Mouse (Mus musculus): ENCODE measurements at regions not wholly inside any gene's neighbourhood (a gene's known extent, or its start where the extent isn't known, plus 50 kb on each side); places are given as distances from the start of the nearest gene placed in this dataset.

DNA sequence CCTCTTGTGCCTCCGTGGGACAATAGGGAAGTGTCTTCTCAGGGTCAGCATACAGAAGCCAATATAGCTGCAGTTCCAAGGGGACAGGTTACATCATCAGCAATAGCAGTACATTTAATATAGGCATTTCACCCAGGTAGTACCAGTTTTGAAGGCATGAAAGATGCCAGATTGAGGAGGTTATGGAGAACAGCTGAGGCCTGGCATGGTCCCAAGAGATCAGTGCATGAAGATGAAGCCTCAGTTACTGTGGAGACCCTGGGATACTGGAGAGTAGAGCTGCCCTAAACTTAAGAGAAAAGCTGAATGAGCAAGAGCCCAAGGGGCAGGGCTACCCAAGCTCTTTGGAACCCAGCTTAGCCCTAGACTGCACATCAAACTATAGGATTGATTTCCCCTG is 94.1 kb upstream of the Adcy1 start:
- Histone ChIP-seq H3K9me3 (no peaks in the 10 kb centered on the region), H3K9ac (no peak overlapping the region), H3K4me3 (no peak overlapping the region), H3K27me3 (no peaks in the 10 kb centered on the region), H3K4me1 (no peaks in the 10 kb centered on the region), H3K36me3 (no peaks in the 10 kb centered on the region), H3K4me2 (no peak overlapping the region), H3K27ac (no peak overlapping the region)
- 65% methylated on average over 1 of the region's 1 CpGs for WGBS
- ATAC-seq (ENCODE audit: borderline replicate concordance, extremely low read depth, low FRiP score, low TSS enrichment): no peak

DNA sequence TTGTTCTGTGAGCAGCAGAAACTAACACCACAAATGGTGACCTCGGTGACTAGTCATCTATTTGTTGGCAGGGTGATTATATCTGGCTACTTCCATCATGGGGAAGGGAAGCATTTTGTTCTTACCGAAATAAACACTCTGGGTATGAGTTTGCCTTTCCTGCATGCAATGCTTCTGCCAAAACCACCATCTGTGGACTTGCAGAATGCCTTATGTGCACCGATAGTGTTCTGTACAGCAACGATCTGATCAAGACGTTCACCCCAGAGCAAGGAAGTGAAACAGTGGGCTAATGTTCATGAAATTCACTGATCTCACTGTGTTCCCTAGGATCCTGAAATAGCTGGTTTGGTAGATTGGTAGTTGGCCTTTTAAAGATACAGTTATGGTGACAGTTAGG is 96.3 kb upstream of the Adcy1 start:
- H3K4me1 ChIP-seq: no peaks in the 10 kb centered on the region
- H3K9me3 ChIP-seq: no peaks in the 10 kb centered on the region
- H3K27ac ChIP-seq: no peak overlapping the region
- no peak overlapping the region for H3K4me3 ChIP-seq
- no peak for ATAC-seq (ENCODE audit: borderline replicate concordance, extremely low read depth, low FRiP score, low TSS enrichment)
- H3K36me3 ChIP-seq: no peaks in the 10 kb centered on the region
- no peaks in the 10 kb centered on the region for H3K27me3 ChIP-seq
- 83% methylated on average over 5 of the region's 5 CpGs for WGBS
- H3K9ac ChIP-seq: no peak overlapping the region
- no peak overlapping the region for H3K4me2 ChIP-seq

DNA sequence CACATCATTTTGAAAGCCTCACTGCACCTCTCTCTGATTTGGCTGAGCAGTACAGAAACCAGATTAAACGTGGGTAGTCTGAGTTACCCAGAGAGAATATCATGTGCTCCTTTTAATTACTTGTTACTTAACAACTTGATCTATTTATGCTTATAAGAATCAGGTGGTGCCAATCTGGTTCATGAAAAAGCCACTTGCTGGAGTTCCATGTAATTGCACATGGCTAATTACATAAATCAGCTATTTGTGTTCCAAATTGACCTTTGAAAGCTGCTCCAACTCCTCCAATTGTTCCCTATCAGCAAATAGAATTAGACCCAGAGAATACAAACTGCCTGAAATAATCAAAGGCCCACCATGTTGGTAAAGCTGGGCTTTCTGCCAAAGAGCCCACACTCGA is 98.8 kb upstream of the Adcy1 start:
- Histone ChIP-seq H3K27ac (no peak overlapping the region), H3K4me3 (no peak overlapping the region), H3K36me3 (no peaks in the 10 kb centered on the region), H3K4me1 (no peaks in the 10 kb centered on the region), H3K9ac (no peak overlapping the region), H3K9me3 (no peaks in the 10 kb centered on the region), H3K27me3 (no peaks in the 10 kb centered on the region), H3K4me2 (no peak overlapping the region)
- ATAC-seq (ENCODE audit: borderline replicate concordance, extremely low read depth, low FRiP score, low TSS enrichment): no peak
- 44% methylated on average over 2 of the region's 2 CpGs for WGBS

DNA sequence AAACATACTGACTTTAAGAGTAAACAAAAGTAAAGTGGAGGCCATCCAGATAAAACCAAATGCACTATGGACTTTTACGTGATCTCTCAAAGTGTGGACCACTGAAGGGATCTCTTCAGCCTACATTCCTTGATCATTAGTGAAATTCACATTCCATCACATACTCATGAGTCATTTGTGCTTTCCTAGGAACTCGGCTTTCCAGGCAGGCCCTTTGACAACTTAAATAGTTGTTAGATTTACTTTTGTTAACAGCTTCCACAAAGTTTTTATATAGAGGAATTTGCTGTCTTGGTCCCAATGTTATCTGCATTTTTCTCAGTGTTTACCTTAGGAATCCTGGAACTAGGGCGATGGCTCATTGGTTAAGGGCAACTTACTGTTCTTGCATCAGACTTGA is 99.7 kb upstream of the Adcy1 start:
- ATAC-seq (ENCODE audit: borderline replicate concordance, extremely low read depth, low FRiP score, low TSS enrichment): no peak
- Histone ChIP-seq H3K27ac (no peak overlapping the region), H3K4me1 (no peaks in the 10 kb centered on the region), H3K9ac (no peak overlapping the region), H3K4me3 (no peak overlapping the region), H3K27me3 (no peaks in the 10 kb centered on the region), H3K9me3 (no peaks in the 10 kb centered on the region), H3K36me3 (no peaks in the 10 kb centered on the region), H3K4me2 (no peak overlapping the region)
- 43% methylated on average over 3 of the region's 3 CpGs for WGBS

DNA sequence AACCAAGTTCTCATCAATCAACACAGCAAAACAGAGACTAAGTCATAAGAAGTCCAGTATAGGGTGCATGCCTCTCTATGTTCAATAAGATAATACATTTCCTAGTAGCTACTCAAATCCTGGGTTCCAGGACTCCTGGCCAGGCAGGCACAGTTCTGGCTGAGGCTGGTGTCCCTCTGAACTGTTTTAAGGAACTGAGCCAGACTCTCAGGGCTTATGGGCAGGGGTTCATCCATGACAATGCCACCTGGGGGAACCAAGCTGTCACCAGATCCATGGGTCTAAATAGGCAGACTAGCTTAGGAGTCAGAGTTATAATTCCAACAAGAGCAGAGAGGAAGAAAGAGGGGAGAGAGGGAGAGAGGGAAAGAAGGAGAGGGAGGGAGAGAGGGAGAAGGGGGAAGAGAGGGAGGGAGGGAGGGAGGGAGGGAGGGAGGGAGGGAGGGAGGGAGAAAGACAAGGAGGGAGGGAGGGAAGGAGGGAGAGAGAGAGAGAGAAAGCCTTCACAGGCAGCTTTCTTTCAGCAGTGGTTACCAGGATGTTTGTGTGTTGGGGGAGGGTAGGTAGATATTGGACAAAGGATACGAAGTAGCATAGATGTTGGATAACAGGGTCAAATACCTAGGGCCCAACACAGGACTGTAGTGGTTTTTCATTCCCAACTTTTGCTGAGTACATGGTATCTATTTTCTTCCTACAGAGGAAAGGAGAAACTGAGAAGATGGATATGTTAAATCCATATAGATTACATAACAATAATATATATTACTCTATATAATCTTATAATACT is 100.3 kb upstream of the Adcy1 start:
- no peak for ATAC-seq (ENCODE audit: borderline replicate concordance, extremely low read depth, low FRiP score, low TSS enrichment)

DNA sequence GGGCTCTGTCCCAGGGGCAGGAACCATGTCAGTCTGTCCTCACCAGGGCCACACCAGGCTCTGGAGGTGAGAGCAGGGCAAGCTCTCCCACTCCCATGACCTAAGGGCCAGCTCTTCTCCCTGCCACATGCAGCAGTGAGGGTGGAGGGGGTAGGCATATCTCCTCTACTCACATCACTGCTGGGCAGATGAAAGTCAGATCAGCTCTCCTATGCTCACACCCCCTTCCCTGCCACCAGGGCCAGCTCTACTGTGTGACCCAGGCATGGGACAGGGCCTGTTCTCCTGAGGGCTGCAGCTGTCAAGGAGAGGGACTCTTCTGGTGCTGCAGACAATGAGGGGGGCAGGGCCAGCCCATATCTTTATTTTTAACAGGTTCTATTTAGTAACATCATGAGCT is 101.0 kb upstream of the Adcy1 start:
- Histone ChIP-seq H3K4me1 (no peaks in the 10 kb centered on the region), H3K4me2 (no peak overlapping the region), H3K27ac (no peak overlapping the region), H3K9me3 (no peaks in the 10 kb centered on the region), H3K4me3 (no peak overlapping the region), H3K27me3 (no peaks in the 10 kb centered on the region), H3K9ac (no peak overlapping the region), H3K36me3 (no peaks in the 10 kb centered on the region)
- no peak for ATAC-seq (ENCODE audit: borderline replicate concordance, extremely low read depth, low FRiP score, low TSS enrichment)

More for the DNA sequence above, 100.3 kb upstream of the Adcy1 start:
- 76% methylated on average over 1 of the region's 1 CpGs for WGBS
- no peak overlapping the region for H3K4me2 ChIP-seq
- H3K4me3 ChIP-seq: no peak overlapping the region
- H3K27ac ChIP-seq: no peak overlapping the region
- no peaks in the 10 kb centered on the region for H3K9me3 ChIP-seq
- H3K4me1 ChIP-seq: no peaks in the 10 kb centered on the region
- H3K36me3 ChIP-seq: no peaks in the 10 kb centered on the region
- no peak overlapping the region for H3K9ac ChIP-seq
- no peaks in the 10 kb centered on the region for H3K27me3 ChIP-seq

DNA sequence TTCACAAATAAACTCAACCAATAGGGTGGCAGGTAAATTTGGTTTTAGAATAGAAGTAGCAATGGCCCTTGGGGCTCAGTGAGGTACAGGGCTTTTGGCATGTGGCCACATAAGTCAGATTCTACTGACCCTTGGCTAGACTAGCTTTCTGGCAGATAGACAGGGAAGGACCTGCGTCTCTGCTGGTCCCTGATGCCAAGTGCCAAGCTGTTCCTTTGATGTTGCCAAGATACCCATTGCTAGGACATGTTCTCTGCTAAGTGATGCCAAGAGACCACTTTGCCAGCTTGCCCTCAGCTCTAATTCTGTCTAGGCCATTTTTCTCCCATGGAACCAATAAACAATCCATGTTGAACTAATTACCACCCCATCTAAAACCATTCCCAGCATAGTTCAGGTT is 110.5 kb upstream of the Adcy1 start:
- WGBS: 65% methylated on average over 1 of the region's 1 CpGs
- no peaks in the 10 kb centered on the region for H3K27me3 ChIP-seq
- no peak for ATAC-seq (ENCODE audit: borderline replicate concordance, extremely low read depth, low FRiP score, low TSS enrichment)

DNA sequence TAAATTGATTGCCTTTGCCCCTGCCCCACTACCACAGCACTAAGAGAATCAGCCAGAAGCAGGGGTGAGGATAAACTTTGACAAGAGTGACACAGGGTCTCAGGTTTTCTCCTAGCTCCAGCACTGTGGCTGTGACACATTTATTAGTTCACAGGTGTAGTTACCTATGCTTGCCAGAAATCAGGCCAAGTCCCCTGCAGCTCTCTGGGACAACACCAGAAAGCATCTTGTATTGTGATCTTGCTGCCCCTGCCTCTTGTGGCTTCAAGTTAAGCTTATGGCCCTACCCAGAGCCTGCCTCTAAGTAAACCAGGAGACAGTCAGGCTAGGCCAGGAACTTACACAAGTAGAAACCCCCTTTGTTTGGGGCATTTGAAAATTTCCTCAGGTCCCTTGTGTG is 111.9 kb upstream of the Adcy1 start:
- no peak overlapping the region for H3K27ac ChIP-seq
- no peaks in the 10 kb centered on the region for H3K36me3 ChIP-seq
- ATAC-seq (ENCODE audit: borderline replicate concordance, extremely low read depth, low FRiP score, low TSS enrichment): no peak
- H3K4me3 ChIP-seq: no peak overlapping the region
- H3K4me2 ChIP-seq: no peak overlapping the region
- H3K9me3 ChIP-seq: no peaks in the 10 kb centered on the region
- no peaks in the 10 kb centered on the region for H3K27me3 ChIP-seq
- no peak overlapping the region for H3K9ac ChIP-seq
- H3K4me1 ChIP-seq: no peaks in the 10 kb centered on the region

More for the DNA sequence above, 110.5 kb upstream of the Adcy1 start:
- H3K36me3 ChIP-seq: no peaks in the 10 kb centered on the region
- H3K4me1 ChIP-seq: no peaks in the 10 kb centered on the region
- H3K9me3 ChIP-seq: no peaks in the 10 kb centered on the region
- H3K27ac ChIP-seq: no peak overlapping the region
- H3K4me3 ChIP-seq: no peak overlapping the region
- H3K4me2 ChIP-seq: no peak overlapping the region
- H3K9ac ChIP-seq: no peak overlapping the region

DNA sequence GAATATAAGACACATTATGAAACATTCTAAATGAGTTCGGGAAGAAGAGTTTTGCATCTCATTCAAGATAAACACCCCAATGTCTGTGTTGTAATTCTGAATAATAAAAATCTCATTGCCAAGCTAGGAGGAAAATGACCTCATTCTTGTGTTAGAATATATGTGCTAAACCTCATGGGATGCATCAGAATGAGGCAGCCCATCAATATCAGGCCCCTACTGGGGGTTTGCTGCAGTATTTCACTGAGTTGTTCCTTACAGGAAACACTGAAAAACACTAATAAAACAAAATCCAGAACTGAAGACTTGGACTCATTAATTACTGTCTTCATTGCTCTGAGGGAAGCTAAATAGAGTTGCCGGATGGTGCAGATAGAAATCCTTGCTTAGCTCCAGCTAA is 111.6 kb upstream of the Gm11983 start:
- no peak for ATAC-seq (ENCODE audit: borderline replicate concordance, extremely low read depth, low FRiP score, low TSS enrichment)
- 54% methylated on average over 2 of the region's 2 CpGs for WGBS
- no peaks in the 10 kb centered on the region for H3K9me3 ChIP-seq

DNA sequence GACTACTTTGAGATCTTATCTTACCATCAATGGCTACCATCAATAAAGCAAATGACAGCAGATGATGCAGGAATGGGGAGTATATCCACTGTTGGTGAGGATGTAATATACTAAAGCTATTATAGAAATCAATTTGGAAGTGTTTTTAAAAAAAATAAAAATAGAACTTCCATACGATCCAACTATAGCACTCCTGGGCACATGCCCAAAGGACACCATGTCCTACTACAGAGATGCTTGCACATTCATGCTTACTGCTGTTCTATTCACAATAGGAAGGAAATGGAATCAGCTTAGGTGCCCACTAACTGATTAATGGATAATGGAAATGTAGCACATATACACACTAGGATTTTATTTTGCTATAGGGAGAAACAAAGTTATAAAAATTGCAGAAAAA is 96.7 kb upstream of the Gm11983 start:
- Histone ChIP-seq H3K27me3 (no peaks in the 10 kb centered on the region), H3K4me1 (no peaks in the 10 kb centered on the region), H3K9ac (no peak overlapping the region), H3K4me2 (no peak overlapping the region), H3K9me3 (no peaks in the 10 kb centered on the region), H3K27ac (no peak overlapping the region), H3K36me3 (no peaks in the 10 kb centered on the region), H3K4me3 (no peak overlapping the region)
- 80% methylated on average over 1 of the region's 1 CpGs for WGBS
- no peak for ATAC-seq (ENCODE audit: borderline replicate concordance, extremely low read depth, low FRiP score, low TSS enrichment)

More for the DNA sequence above, 111.6 kb upstream of the Gm11983 start:
- Histone ChIP-seq H3K27me3 (no peaks in the 10 kb centered on the region), H3K27ac (no peak overlapping the region), H3K4me2 (no peak overlapping the region), H3K36me3 (no peaks in the 10 kb centered on the region), H3K9ac (no peak overlapping the region), H3K4me1 (no peaks in the 10 kb centered on the region), H3K4me3 (no peak overlapping the region)

DNA sequence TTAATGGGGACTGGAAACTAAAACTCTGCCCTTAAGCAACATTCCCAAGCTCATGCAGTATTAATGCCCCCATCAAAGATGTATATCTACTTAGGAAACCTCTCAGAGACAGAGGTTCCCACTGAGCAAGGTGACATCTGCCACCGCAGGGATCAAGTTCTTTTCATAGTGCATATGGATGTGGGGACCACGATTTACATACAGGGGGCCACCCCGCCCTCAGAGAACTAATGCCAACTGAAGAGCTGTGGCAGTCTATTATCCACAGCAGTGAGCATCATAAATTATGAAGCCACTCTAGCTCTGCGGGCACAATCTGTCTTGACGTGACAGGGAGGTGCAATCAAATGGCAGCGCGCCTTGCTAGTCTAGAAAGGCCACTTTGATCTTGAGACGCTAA is 88.6 kb upstream of the Gm11983 start:
- Histone ChIP-seq H3K9ac (no peak overlapping the region), H3K9me3 (no peaks in the 10 kb centered on the region), H3K4me3 (no peak overlapping the region), H3K4me1 (peaks cover 11% of the 10 kb centered on the region), H3K27ac (no peak overlapping the region), H3K4me2 (no peak overlapping the region), H3K27me3 (no peaks in the 10 kb centered on the region), H3K36me3 (no peaks in the 10 kb centered on the region)
- ATAC-seq (ENCODE audit: borderline replicate concordance, extremely low read depth, low FRiP score, low TSS enrichment): no peak
- WGBS: 68% methylated on average over 8 of the region's 8 CpGs

DNA sequence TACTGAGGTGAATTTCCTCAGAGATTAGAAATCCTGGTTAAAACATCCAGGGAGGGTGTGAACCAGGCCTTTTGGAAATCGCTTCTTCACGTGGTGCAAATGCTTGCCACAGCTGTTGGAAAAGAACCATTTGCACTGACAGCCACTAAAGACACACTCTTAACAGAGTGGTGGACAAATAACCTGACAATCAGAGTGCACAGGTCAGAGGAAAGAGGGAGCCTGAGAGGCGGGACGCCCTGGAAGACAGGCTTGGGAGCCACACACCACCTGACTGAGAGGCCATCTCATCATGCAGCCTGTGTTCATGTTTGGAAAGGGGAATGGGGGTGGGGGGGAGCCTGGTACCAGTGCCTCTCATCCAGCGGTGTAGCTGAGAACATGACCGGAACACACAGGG is 87.0 kb upstream of the Gm11983 start:
- Histone ChIP-seq H3K27me3 (no peaks in the 10 kb centered on the region), H3K9me3 (no peaks in the 10 kb centered on the region), H3K36me3 (no peaks in the 10 kb centered on the region), H3K9ac (no peak overlapping the region), H3K4me3 (no peak overlapping the region), H3K4me2 (peak overlapping the region; percentile 46), H3K4me1 (peaks cover 11% of the 10 kb centered on the region), H3K27ac (no peak overlapping the region)
- no peak for ATAC-seq (ENCODE audit: borderline replicate concordance, extremely low read depth, low FRiP score, low TSS enrichment)
- WGBS: 17% methylated on average over 6 of the region's 6 CpGs

DNA sequence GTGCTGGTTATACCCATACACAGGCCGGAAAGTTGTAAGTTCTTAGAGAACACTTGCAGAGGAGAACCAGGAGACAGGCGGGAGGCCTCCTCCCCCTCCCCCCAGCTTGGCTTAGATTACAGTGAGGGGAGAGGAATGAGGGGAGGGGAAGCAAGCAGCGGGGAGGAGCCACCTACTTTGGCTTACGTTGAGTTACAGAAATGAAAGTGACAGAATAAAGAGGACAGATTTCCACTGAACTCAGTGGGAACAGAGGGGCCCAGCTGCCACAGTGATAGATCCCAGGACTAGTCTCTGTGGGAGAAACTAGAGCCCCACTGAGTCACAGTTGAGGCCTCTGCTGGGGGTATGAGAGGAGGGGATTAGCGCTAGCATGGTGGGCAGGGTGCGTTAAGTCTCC is 86.5 kb upstream of the Gm11983 start:
- Histone ChIP-seq H3K4me2 (peak overlapping the region; percentile 46), H3K27me3 (no peaks in the 10 kb centered on the region), H3K36me3 (no peaks in the 10 kb centered on the region), H3K4me1 (peaks cover 11% of the 10 kb centered on the region), H3K9ac (no peak overlapping the region), H3K4me3 (0 out of 2 replicates have a peak overlapping the region, but pooled peaks have one; percentile 11), H3K9me3 (no peaks in the 10 kb centered on the region), H3K27ac (no peak overlapping the region)
- ATAC-seq (ENCODE audit: borderline replicate concordance, extremely low read depth, low FRiP score, low TSS enrichment): peak; percentile 83
- WGBS: 3% methylated on average over 6 of the region's 6 CpGs
